Mouse (Mus musculus): ENCODE measurements around the gene Slit3.

DNA sequence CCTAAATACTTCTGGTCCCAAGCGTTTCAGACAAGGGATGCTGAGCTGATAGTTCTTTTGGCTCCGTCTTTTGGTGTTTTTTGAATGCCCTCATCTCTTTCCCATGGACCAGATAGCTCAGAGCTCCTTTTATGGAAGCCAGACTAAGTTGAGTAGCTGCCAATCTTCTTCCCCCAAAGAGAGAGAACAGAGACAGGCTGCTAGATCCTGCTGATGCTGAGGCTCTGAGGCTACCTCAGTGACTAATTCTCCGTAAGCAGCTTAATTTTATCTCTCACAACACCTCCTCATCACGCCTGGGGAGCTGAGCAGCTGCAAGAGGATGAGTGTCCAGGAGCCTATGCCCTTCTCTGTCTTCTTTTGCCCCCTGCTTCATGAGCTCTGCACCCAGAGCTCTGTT lies 486.2 kb downstream of the Slit3 start:
- TF ChIP-seq CTCF (conservative IDR thresholded peaks at IDR 0.05; ENCODE audit: low read length): no peak
- no peak for TF ChIP-seq NANOG (IDR thresholded peaks at IDR 0.05; ENCODE audit: borderline replicate concordance, low read length)

Measured in E14TG2a.4 (cell line).